Comparison of ENCODE assay signal across 8 mouse cellular contexts in genomic region chr9:99569071-99569397, GRCm38 (mm10). TPM values are rescaled to one million over a fixed set of nuclear protein-coding genes. Genes with fewer than 3 reads are reported as not detected.
A peak's percentile ranks its signal among the peaks of the same experiment; 100 is the strongest.
DNase-seq lines count a peak whose midpoint lies in the region; ATAC-seq and TF ChIP-seq lines count a peak whose summit lies in the region.

No protein-coding gene starts in this region.

- peak overlapping the region; percentile 39 for H3K9ac ChIP-seq in limb, embryonic 15.5 days
- 0 out of 2 replicates have a peak overlapping the region, but pooled peaks have one; percentile 10 for H3K9ac ChIP-seq in stomach, embryonic 15.5 days

- peak; percentile 42; the same call in 1 of the 2 replicates for ATAC-seq in limb, embryonic 15.5 days (ENCODE audit: insufficient number of reproducible peaks, low FRiP score, low TSS enrichment, low read depth)
- no peak; the same call in 1 of the 2 replicates for ATAC-seq in stomach, embryonic 15.5 days (ENCODE audit: insufficient read depth, low FRiP score, low read depth)

- peaks cover 3% of the 10 kb centered on the region; the same call in 1 of the 2 replicates for H3K4me1 ChIP-seq in spleen, adult 2 months (ENCODE audit: control insufficient read depth, insufficient read depth, insufficient read length)
- peaks cover 13% of the 10 kb centered on the region for H3K4me1 ChIP-seq in limb, embryonic 15.5 days
- peaks cover 10% of the 10 kb centered on the region; the same call in 1 of the 2 replicates for H3K4me1 ChIP-seq in stomach, embryonic 15.5 days

- H3K27ac ChIP-seq in spleen, adult 2 months (ENCODE audit: insufficient read depth, low read length), result peak overlapping the region; percentile 92
- peak overlapping the region; percentile 97 for H3K27ac ChIP-seq in limb, embryonic 15.5 days
- peak overlapping the region; percentile 97; the same call in 1 of the 2 replicates for H3K27ac ChIP-seq in stomach, embryonic 15.5 days

- H3K27me3 ChIP-seq in spleen, adult 2 months (ENCODE audit: control insufficient read depth, insufficient read depth, low read length), result no peaks in the 10 kb centered on the region
- H3K27me3 ChIP-seq in limb, embryonic 15.5 days, result no peaks in the 10 kb centered on the region
- H3K27me3 ChIP-seq in stomach, embryonic 15.5 days (replicated peaks), result no peaks in the 10 kb centered on the region

- H3K4me2 ChIP-seq in limb, embryonic 15.5 days, result peak overlapping the region; percentile 85
- peak overlapping the region; percentile 80 for H3K4me2 ChIP-seq in stomach, embryonic 15.5 days

- H3K9me3 ChIP-seq in limb, embryonic 15.5 days, result no peaks in the 10 kb centered on the region
- H3K9me3 ChIP-seq in stomach, embryonic 15.5 days, result no peaks in the 10 kb centered on the region

- WGBS in spleen, adult 2 months, result 1% methylated on average over 9 of the region's 9 CpGs
- 2% methylated on average over 9 of the region's 9 CpGs for WGBS in limb, embryonic 15.5 days
- WGBS in stomach, embryonic 15.5 days, result under 1% methylated on average over 9 of the region's 9 CpGs

- no peak for TF ChIP-seq POLR2A in spleen, adult 2 months (IDR thresholded peaks at IDR 0.05; ENCODE audit: low read depth, low read length)

- H3K4me3 ChIP-seq in spleen, adult 2 months (ENCODE audit: extremely low read depth, insufficient read depth, insufficient read length), result peak overlapping the region; percentile 81
- H3K4me3 ChIP-seq in limb, embryonic 15.5 days, result peak overlapping the region; percentile 87
- peak overlapping the region; percentile 86 for H3K4me3 ChIP-seq in stomach, embryonic 15.5 days (replicated peaks)

- DNase-seq in embryo, embryonic 10 days (ENCODE audit: low spot score), result peak; percentile 63
- DNase-seq in embryo, embryonic 11 days, result no peak
- DNase-seq in spleen, adult 2 months (ENCODE audit: low read depth in 1 of 2, low spot score in 2 of 2), result no peak
- no peak for DNase-seq in spleen, adult 18-20 months
- no peak for DNase-seq in ovary, postnatal 14 days (ENCODE audit: low spot score)
- no peak for DNase-seq in adrenal gland, postnatal 10 days

- TF ChIP-seq CTCF in spleen, adult 2 months (IDR thresholded peaks at IDR 0.05; ENCODE audit: extremely low read depth, insufficient read depth, insufficient read length, insufficient replicate concordance), result no peak

- H3K36me3 ChIP-seq in spleen, adult 2 months (ENCODE audit: control insufficient read depth, insufficient read depth, low read length), result no peaks in the 10 kb centered on the region
- H3K36me3 ChIP-seq in limb, embryonic 15.5 days, result no peaks in the 10 kb centered on the region
- no peaks in the 10 kb centered on the region for H3K36me3 ChIP-seq in stomach, embryonic 15.5 days

RNA-seq across cellular contexts. Expression of gene Armc8, which starts 0.3 kb away (rescaled TPM):
- polyA plus RNA-seq in spleen, adult 2 months (2012; rRNA removed), result 6.9 and 7.2 TPM in 2 replicates
- polyA plus RNA-seq in limb, embryonic 15.5 days (2015; fragmentation: Nextera tagmentation; extraction: Ambion mirVana), result 19.5 and 20.2 TPM in 2 replicates
- 23.9 and 24.9 TPM in 2 replicates for polyA plus RNA-seq in stomach, embryonic 15.5 days (2015; fragmentation: Nextera tagmentation; extraction: Ambion mirVana)
- 10 to 100 TPM; 18.7 to 26.4 TPM for total RNA-seq in adrenal gland, postnatal 10 days (2021)

RNA-seq across cellular contexts. Expression of gene Dbr1, which starts 6.6 kb away (rescaled TPM):
- polyA plus RNA-seq in spleen, adult 2 months (2012; rRNA removed), result 6.7 and 12.2 TPM in 2 replicates
- 26.1 and 29.0 TPM in 2 replicates for polyA plus RNA-seq in limb, embryonic 15.5 days (2015; fragmentation: Nextera tagmentation; extraction: Ambion mirVana)
- polyA plus RNA-seq in stomach, embryonic 15.5 days (2015; fragmentation: Nextera tagmentation; extraction: Ambion mirVana), result 26.1 and 29.0 TPM in 2 replicates
- total RNA-seq in adrenal gland, postnatal 10 days (2021), result 10 to 100 TPM; 15.8 to 16.7 TPM

RNA-seq across cellular contexts. Expression of gene A4gnt, which starts 43.3 kb away (rescaled TPM):
- not detected in 2 replicates for polyA plus RNA-seq in spleen, adult 2 months (2012; rRNA removed)
- polyA plus RNA-seq in limb, embryonic 15.5 days (2015; fragmentation: Nextera tagmentation; extraction: Ambion mirVana), result 0.06 and 0.16 TPM in 2 replicates
- 0.55 and 1.2 TPM in 2 replicates for polyA plus RNA-seq in stomach, embryonic 15.5 days (2015; fragmentation: Nextera tagmentation; extraction: Ambion mirVana)
- not detected for total RNA-seq in adrenal gland, postnatal 10 days (2021)
